Mouse (Mus musculus) left cerebral cortex, adult 18-20 months (tissue): Measurements from ENCODE around the gene Traf3ip2. TPM values are rescaled to one million over a fixed set of nuclear protein-coding genes. Genes with fewer than 3 reads are reported as not detected.

Source experiments
- DNase-seq, 2 experiments: peaks; one replicate each; pipeline ENCODE4 v3.0.0; 2021 to 2022; ENCODE audit warnings: low spot score in 2 of 2, mixed read lengths in 1 of 2
- total RNA-seq, 2 experiments: library from RNA; stranded (reverse); gene quantifications; 2 replicates each; pipeline ENCODE4 v1.2.3; 2021

Gene Traf3ip2
- total RNA-seq, 2 experiments from 2014 or later = 0.91 to 1.3 TPM

DNA sequence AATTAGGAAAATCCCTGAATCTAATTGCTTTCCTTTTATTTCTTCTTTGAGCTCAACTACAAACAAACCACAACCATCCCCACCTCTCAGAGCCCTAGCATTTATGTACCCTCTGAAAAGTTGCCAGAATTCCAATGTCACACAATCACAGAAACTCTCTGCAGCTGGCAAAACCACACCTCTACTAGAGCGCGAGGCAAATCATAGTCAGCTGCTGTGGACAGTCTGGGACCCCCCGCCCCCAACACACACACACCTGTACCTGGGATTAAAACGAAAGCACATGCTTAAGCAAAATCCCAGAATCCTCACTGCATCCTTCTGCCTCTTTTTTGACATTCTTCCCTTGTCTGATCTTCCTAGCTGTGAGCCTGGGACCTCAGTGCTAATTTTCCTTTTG, 13.1 kb upstream of the Traf3ip2 start:
- DNase-seq = no peak

GRCm38 (mm10) chr10:39600115-39600514, 12.6 kb upstream of the Traf3ip2 start:
- no peak for DNase-seq

DNA sequence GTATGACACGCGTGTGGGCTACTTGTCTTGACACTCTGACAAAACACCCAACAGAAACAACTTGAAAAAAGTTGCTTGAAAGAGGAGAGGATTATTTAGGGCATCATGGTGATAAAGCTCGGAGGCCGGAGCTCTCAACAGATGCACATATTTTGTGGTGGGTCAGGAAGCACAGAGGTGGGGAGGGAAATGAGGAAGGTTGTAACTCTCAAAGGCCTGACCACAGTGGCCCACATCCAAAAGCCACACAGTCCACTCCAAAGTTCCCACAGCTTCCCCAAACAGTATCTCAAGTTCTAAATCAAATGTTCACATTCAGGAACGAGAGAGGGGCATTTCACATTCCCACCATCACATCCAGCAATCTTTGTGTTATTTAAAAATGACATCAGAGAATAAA, 11.7 kb upstream of the Traf3ip2 start:
- no peak for DNase-seq

DNA sequence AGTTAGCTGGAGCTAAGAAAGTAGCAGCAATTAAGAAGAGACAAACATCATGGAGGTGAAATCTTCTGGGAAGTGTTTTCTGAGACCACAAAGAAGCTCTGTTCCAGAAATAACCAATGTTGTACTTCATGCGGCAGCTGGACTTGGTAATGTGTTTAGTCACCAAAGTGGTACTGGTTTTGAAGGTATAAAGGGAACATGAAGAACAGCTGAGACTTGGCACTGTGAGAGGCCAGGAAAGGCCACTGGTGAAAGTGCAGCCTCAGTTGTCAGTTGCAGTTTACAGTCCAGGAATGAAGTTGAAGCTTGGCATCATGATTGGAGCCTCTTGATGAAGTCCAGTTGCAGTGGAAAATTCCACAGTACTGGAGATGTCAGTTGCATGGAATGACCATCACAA, 6.3 kb upstream of the Traf3ip2 start:
- DNase-seq = no peak

GRCm38 (mm10) chr10:39611234-39611633, 1.5 kb upstream of the Traf3ip2 start:
- DNase-seq = no peak

GRCm38 (mm10) chr10:39612131-39612530, 603 bp upstream of the Traf3ip2 start:
- no peak for DNase-seq

GRCm38 (mm10) chr10:39612989-39613831, 476 bp downstream of the Traf3ip2 start:
- DNase-seq = no peak

DNA sequence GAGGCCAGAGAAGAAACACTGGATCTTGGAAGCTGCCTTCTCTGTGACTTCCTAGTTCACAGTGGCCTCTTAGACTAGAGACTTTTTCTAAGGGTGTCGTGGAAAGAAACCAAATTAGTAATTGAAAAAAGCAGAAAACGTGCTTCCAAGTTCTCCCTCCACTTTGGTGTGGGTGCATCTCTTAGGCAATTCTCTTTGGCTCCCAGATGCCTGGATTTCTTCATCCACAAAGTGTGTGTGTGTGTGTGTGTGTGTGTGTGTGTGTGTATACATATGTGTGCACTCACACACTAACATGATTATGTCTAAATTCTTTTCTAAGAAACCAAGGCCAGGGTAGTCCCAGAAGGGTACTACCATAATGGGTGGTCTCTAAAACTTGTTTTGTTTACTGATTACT, 1.2 kb downstream of the Traf3ip2 start:
- no peak for DNase-seq

GRCm38 (mm10) chr10:39614676-39615075, 1.9 kb downstream of the Traf3ip2 start:
- no peak for DNase-seq

- no peak for DNase-seq
These were observed 2.9 kb downstream of the Traf3ip2 start for GRCm38 (mm10) chr10:39615531-39616229.

- DNase-seq = no peak
These were observed 3.5 kb downstream of the Traf3ip2 start for GRCm38 (mm10) chr10:39616230-39616590.

DNA sequence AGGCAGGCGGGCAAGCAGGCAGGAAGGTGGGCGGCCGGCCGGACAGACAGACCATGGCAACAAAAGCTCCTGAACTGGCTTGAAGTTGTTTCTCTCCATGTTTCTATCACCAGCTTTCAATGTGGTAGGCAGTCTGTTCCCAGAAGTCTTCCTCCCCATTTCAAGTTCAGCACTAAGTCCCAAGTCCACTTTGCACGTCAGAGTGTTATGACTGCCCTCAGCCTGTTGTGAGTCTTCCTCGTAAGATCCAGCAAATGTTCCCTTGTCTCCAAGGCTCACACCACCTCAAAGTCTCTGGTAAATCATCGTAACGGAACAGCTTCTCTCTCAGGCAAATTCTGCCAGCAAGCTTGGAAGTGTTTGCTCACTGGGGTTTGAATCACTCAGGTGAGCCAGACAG, 3.9 kb downstream of the Traf3ip2 start:
- DNase-seq = no peak

DNA sequence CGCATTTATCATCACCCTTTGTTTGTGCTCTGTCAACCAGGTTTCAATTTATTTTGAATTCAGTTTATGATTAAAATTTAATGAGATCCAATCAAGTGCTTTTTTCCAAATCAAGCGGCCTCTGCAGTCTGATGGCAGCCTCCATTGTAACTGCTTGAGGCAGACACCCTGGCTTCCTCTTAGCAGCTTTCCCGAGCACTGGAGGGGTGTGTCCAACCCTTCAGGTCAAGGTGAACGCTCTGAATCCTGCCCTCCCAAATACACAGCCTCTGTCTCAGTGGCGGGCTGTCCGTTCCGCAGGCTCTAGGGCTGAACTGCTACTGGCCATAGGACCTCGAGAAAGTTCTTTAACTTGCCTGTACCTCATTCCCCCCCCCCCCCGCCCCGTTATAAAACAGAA, 5.7 kb downstream of the Traf3ip2 start:
- DNase-seq = no peak

DNA sequence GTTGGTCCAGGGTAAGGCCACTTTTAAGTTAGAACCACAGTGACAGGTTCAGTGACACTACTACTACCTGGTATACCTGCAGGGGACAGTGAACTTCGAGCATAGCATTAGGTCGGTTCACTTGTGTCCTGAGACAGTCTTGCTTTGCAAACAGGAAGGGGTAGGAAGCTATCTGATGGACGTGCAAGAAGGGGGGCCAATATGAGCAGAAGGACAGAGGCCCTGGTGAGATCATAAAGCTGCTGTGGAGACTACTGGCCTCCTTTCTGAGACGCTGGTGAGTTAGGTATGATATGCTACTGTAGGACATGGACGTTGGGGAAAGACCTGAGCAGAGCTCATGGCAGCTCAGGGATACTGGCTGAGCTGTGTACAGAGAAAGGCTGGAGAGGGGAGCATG, 7.9 kb downstream of the Traf3ip2 start:
- no peak for DNase-seq

- no peak for DNase-seq
These were observed 11.1 kb downstream of the Traf3ip2 start for GRCm38 (mm10) chr10:39623806-39624205.

DNA sequence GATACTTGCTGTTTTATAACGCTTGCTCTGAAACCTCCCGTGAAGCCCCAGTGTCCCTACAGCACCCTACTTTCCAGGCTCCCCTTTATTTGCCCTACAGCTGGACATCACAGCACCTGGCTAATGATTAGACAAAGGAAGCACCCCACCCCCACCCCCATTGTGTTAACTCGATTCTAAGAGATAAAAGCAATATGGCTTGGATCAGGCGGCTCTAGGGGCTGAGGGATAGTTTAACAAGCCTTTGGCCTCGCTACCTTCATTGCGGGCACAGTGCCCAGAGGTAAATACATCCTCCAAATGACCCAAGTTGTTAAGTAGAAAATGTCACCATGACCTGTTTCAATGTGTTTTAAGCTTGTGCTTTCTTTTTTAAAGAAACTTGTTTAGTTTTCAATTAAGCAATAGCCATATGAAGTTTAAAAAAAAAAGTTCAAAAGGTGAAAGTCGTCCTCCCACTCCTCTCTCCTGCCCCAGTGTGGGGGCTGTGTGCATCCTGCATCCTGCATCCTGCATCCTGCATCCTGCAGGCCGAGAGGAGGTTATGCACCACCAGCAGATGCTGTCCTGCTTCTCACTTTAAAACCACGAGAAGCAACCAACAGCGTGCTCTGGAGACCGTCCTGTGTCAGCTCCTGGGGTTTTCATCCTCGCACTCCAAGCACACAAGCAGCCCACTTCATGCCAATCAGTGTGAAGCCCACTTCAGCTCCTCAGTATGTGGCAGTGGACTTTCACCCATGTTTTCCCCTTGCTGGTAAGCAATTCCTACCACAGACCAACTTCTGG, 12.3 kb downstream of the Traf3ip2 start:
- no peak for DNase-seq

GRCm38 (mm10) chr10:39625626-39626260, 13.0 kb downstream of the Traf3ip2 start:
- no peak for DNase-seq

DNA sequence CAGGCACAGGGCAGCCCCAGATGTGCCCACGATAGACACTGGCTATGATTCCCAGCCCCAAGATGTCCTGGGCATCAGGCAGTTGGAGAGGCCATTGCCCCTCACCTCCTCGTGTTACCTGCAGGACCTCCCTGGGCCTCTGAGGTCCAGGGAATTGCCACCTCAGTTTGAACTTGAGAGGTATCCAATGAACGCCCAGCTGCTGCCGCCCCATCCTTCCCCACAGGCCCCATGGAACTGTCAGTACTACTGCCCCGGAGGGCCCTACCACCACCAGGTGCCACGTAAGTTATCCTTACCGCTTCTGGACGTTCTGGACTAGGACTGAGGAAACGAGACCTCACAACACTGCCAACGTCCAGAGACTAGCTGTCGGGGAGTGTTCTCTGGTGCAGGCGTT, 13.6 kb downstream of the Traf3ip2 start:
- no peak for DNase-seq

GRCm38 (mm10) chr10:39628799-39629517, 16.2 kb downstream of the Traf3ip2 start:
- no peak for DNase-seq

DNA sequence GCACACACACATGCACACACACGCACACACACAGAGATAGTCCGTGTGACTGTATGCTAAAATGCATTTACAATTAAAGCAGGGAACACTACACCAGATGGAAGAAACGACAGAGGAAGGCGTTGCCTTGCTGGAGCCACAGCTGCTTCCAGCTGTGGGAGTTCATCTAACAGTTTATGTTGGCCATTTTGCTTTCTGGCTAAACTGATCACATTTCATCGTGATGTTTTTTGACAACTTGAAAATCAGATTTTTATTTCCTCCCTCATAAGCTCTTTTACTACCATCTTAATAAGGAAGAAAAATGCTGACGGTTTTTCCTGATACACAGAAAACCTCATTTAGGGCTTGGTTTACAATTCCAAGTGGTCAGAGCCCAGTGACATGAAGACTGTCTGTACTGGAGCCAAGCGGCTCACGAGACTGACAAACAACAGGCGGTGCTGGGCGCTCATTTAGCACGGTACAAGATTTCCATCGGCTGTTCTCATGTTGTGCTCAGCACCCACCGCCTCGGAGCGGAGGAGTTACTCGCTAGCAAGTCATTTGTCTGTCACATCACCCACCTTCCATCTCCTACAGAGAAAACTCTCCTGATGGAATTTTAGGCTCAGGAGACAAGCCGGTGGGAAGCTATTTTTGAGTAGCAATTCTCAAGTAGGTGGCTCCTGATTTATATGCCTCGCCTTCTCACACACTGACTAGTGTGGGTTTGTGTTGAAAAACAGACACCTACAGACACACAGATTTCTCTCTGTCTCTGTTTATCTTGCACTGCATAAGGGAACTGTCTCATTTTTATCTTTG, 17.2 kb downstream of the Traf3ip2 start:
- DNase-seq = peak; percentile 71 to 80
